Mouse (Mus musculus) R1 (cell line): ENCODE data around the gene Ntm.

Experiments used
- DNase-seq: peaks from one replicate; pipeline ENCODE4 v3.0.0-alpha.2; 2018; ENCODE audit warnings: low read depth, low spot score

The Ntm gene

DNA sequence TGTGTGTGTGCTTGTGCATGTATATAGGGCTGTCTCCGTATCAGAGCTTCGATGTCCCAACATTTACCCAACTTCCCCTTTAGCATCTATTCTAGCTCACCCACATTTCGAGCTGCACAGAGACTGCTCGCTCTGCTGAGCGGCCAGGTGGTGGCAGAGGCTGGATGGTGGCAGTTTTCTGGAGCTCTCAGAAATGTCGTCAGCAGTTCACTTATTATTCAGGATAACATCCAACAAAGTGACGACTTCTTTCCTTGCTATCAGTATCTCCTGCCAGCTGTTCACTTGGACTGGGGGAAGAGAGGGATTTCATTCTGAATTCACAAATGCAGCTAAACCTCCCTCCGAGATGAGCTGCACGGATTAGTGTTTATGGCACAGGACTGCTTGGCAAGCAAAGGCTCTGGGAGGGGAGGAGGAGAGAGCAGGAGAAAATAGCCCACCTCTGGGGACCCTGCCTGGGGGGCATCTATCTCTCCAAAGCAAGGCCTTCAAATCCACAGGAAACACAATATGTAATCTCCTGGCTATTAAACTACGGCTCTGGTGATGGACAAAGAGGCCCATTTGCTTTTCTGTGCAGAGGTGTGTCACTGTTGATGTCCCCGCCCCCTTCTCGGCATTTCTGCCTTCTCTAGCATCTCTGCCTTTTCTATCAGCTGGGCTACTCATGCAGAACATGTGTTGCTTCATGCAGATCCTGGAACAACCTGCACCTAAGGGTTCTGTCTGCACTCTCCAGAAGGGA is 159.8 kb downstream of the Ntm start:
- no peak for DNase-seq

DNA sequence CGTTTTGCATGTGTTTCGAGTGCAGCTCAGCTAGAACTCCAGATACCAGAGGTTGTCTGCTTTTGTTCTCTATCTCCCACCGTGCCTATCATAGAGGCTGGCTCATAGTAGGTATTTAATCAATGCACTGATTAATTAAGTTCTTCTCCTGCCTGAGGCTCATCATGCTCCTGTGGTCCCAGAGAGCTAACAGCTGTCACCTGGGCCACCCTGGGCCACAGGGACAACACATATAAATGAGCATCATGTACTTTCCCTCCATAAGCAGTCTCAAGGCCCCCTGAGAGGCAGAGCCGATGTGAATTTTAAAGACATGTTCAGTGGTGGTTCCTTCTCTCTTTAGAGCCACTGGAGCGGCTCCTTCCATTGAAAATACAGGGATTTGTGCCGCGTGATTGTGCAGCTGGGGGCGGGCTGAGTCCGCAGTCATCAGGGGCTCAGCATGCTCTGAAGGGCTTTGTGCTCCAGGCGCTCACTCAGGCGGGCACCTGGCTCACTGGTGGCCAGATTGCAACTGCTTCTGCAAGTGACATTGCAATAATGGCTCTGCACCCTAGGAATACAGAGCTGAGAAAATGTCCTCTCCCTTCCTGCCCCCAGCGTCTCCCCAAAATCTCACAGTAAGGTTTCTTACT is 160.8 kb downstream of the Ntm start:
- no peak for DNase-seq

DNA sequence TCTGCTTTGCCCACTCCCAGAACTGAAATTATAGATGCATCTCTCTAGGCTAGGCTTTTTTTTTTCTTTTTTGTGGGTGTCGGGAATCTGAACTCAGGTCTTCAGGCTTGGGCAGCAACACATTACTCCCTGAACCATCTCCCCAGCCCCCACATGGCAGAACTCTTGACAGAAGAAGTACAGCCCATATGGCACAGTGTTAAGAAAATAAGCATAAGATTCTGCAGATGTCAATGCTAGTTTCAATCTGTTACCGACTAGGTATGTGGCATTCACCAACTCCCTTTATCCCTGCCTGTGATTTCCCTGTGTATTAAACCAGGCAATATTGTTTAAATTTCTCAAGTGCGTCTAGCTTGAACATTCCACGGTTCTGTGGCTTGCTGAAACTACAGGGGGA is 166.7 kb downstream of the Ntm start:
- DNase-seq: no peak

DNA sequence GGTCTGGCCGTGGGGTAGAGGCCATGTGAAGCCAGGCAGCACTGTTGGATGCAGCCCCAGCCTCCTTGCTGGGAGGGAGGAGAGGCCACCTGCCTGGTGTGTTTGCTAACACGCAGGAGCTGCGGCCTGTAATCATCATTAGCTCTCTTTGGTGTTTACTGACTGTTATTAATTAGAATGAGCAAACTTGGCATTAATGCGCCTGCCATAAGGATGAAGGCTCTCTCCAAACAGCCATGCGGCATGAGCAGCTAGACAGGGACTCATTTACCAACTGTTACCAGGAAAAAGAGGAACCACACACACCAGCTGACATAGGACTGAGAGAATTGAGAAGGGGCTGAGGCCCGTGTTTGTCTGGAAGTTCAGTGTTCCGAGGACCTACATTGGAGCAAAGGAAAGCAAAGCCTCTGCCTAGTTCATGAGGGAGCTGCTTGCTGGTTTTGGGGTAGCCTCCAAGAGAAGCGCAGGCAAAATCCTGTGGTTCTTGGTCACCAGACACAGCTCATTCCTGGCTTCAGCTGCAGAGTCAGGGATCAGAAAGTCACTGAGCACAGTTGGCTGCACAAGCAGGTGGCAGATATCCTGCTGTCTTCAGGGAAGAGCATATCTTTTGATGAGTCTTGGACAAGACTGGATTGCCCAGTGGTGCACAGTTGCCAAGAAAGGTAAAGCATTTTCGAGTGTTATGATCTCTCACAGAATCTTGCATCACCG is 171.6 kb downstream of the Ntm start:
- DNase-seq: no peak

DNA sequence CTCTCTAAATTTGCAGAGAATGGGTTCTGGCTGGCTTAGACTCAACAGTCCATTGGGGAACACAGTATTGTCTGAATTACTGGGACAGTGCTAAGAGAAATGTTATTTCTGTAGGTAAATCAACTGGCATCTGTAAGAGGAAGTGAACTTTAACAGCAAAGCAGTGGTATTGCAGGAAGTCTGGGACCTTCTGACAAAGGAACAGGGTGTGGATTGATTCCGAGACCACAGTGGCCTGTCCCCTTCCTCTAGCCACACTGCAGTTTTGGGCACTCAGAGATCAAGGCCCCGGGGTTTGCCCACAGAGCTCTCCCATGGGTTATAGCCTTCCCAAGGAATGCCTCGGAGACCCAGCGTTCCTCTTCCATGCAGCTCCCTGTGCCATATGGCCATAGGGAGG is 172.9 kb downstream of the Ntm start:
- no peak for DNase-seq

DNA sequence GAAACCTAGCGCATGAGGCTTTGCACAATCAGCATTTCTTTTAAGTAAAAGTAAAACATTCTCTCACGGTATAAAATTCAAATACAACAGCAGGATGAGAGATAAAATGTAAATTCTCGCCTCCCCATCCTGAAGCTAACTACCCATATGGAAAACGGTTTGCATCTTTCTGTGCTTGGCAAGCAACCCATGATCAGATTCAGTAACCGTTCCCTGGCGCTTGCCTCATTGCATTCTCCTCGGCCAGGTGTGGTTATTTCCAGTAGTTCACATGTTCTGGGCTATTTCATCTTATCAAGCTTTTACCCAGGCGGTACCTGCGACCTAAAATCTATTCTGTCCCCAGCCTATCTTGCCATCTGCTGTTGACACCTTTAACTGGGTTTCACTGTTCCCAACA is 174.1 kb downstream of the Ntm start:
- DNase-seq: no peak

DNA sequence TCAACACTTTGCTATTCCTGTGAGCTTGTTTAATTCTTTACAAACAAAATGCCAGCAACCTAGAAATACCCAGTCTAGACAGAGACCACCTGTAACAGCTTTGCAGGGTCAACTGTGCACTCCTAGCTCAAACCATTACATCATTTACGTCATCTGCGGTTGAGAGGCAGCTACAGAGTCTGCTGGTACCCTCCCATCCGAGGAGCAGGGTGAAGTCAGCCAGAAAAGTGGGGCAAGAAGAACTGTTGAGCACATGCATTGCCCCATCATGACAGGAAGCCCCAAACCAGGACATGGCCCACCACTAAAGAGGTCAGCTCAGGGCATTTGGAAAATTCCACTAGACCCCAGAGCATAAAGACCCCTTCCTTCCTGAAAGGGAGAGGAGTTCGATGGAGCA is 175.5 kb downstream of the Ntm start:
- DNase-seq: no peak

DNA sequence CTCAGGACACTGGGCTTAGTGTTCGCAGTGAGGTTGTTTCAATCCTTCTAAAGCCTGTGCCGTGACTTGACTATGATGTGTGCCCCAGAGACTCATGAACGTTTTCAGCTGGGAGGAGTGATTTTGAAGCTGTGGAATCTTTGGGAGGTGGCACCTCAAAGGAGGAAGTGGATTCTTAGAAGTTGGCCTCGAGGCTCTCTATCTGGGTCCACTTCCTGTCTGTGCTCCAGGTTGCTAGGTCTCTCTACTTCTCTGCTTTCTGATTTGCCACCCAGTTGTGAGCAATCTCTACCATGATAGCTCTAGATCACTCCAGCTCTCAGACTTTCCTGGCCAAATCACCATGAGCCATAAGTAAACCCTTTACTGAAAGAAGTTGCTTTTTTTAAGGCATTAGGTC is 180.2 kb downstream of the Ntm start:
- no peak for DNase-seq

DNA sequence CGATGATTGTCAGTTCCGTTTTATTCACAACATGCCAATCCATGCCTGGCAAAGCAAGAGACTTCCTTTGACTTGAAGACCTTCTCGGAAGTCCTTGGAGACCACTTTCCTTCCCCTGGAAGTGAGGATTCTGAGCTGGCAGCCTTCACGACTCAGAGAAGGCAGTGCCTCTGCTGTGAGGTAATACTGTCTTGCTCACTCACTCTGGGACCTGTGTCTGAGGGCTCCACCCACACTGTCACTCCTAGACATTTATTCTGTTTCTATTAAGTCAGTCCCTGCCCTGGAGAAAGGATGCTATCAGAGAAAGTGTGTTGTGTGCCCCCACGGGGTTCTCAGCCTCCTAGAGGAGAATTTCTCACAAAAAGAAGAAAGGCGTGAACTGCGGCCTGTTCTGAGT is 183.2 kb downstream of the Ntm start:
- DNase-seq: no peak

DNA sequence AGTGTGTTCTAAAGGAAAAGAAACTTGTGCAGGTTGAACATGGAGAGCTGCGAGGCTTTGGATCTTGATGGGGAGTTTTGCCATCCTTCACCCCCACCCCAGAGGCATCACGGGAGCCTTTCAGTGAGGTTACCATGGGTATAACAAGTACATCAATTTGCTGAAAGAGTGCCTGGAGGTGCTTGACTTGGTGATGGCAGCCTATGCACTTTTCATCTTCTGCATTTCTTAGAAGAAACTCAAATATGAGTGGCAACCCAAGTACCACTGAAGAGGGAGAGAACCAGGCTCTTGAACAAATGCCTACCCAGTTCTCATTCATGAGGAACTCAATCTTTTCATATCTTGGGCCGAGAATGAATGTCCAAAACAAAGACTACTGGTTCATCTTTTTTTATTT is 186.0 kb downstream of the Ntm start:
- no peak for DNase-seq

DNA sequence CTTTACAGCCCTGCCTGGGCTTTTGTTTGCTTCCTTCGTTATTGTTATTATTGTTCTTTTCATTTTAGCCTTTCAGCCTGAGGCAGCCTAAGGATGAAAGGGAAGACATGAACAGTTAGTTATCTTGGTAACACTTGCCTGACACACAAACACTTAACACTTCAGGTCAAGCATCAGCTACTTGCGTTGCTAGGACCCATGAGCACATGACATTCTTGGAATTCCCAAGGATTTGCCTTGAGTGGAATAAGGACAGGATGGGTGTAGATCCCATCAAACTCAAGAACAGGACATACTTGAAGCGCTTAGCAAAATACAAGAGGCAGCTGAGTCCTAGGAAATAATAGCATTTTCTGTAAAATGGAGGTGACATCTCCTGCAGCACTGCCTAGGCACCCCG is 186.4 kb downstream of the Ntm start:
- DNase-seq: peak; percentile 10

DNA sequence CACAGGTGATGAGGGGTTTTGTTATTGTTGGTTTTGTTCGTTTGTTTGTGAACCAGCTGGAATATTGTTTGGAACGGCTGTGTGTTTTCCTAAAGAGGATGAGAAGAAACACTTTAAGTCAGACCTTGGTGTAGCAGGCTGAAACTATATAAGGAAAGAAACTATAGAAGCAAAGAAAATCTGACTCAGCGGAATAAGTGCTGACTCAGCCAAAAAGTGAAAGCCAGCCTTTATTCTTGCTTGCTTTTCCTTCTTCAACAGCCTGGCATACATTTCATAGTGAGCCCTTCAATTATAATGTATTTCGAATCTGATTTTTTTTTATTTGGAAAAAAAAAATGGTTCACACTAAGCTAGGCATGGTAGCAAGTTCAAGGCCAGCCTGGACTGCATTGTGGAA is 186.9 kb downstream of the Ntm start:
- no peak for DNase-seq

DNA sequence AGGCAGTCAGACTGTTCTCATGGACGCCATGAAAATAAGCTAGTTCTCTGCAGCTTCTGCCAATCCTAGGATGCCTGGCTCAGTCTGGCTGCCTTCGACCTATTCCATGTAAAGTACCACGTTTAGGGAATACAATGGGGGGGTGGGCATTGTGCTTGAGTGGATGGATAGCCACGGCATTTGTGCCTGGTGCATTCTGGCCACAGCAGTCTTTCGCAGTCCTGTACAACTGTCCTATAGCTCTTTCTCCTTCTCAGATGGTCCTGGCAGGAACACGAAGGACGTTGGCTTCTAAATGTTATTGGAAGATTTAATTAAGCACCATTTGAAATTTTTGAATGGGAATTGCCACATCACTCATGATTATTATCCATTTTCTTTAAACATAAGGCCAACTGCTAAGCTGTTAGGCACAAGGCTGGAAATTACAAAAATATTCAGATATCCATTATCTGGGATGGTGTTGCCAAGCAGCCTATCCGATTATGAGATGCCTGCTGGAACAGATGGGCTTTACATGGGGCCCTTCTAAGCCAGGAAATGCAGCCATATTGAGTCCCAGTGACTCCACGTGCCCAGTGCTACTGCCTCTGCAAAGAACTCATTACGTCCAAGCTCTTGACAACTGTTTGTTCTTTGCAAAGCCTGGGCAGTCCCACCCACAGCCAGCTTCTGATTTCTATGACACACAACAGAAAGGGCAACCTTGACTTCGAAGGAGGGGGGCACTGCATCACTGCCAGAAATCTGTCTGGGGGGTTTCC is 190.1 kb downstream of the Ntm start:
- DNase-seq: no peak

DNA sequence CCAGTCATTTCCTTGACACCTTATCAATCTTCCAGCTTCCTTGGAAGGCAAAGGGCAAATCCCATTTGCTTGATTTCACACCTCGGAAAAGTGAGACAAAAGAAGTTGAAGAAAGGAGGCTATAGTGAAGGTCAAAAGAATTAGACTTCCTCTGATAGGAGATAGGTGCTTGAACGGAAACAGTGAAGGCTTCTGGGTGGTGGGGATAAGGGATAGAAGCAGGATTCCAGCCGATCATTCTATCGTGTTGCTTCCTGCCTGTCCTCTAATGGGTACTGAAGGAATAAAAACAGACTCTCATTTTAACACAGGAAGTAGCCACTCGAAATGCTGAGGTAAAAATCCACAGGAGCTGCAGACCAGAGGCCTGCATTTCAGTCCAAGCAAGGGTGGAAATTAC is 191.1 kb downstream of the Ntm start:
- no peak for DNase-seq

DNA sequence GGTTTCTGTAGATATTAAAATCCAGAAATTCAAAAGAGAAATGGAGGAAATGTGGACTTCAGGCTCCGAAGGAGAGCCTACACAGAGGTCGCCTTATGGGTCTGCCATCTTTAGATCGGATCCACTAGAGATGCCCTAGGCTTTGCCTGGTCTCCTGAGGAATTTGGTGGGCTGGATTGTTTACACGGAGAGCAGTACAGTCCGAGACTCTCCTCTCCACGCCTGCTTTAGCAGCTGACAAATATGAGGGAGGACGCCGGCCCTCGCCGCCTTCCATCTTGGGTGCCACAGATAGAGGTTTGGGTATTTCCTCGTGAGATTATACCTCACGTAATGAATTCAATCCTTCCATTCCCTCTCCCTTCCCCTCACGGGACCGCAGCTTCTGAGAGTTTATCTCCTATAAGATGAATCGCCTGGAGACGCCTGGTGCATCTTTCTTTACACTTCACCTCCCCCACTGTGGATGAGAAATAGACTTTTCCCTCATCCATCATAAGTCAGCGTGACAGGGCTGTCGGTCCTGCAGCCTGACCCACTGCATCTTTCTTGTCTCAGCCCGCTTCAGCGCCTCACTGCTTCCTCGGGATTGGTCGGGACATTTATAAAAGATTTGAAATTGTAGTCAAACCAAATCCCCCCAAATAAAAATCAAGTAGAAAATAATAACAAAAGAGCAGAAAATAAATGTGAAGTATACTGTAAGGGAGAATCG is 191.7 kb downstream of the Ntm start:
- no peak for DNase-seq

DNA sequence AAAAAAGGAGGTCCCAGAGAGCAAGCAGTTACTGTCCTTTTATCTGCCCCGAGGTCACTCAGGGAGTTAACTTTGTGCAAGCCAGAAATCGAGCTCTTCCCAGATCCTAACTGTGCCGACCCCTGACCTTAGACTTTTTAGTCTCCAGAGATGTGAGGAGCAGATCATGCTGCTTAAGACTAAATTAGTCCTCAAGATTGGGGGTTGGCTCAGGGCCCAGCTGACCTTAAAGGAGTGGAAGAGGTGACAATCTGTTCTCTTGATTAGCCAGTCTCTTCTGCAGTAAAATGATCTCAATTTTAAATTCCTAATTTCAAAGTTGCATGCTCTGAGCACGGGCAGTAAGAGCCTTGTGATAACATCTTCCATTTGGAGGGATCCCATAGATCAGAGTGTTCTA is 193.6 kb downstream of the Ntm start:
- DNase-seq: no peak

DNA sequence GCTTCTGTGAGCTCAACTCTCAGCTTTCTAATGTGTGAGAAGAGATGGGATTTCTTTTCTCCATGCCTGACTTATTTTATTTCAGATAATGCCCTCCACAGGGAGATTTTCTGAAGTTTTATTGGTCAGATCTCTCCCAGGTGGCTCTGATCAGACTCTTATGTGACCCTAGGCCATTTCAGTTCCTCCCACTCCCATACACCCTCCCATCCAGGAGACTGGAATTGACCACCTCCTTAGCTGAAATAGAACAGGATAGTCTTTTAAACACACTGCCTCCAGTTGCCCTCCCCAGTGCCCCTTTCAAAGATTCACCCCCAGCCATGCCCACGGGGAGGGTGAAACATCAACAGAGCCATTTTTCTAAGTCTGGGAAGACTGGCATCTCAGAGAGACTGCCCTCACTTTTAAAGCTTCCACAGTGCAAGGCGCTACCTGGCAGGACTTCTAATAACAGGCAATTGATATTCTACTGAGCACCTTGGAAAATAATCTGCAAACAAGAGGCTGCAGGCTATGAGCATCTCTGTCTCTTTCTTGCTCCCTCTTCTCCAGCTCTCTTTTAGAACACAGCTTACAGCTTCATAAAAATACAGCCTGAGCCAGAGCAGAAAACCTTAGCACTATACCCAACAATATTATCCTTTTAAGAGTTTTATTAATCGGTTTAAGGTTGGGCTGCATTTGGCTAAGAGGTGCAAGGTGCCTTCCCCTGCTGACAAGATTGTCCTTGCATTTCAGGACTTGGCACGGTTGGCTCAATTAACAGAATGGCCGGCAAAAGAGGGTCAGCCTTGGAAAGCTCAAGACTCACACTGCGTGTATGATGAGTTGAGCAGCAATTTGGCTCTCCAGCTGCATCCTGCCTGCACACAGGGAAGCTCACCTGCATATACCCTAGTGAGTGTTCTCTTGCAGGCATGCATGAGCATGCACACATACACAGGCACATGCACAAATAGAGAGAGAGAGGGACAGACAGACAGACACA is 196.7 kb downstream of the Ntm start:
- no peak for DNase-seq

DNA sequence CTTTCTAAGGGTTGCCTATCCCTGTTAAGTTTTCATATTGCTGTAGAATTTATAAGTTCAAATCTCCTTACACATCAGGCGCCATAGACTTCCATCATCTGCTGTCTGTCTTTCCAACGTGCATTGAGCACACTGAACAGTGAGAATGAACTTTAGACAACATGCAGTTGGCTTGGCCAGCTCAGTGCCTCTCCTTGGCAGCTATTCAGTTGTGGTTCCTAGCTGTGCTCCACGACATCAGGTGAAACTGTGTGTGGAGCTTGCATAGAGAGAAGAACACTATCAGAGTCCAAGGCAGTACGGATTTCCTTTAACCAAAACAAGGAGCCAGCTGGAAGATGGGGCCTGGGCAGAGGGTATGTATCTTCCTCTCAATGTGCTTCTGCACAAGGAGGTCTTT is 199.6 kb downstream of the Ntm start:
- no peak for DNase-seq

DNA sequence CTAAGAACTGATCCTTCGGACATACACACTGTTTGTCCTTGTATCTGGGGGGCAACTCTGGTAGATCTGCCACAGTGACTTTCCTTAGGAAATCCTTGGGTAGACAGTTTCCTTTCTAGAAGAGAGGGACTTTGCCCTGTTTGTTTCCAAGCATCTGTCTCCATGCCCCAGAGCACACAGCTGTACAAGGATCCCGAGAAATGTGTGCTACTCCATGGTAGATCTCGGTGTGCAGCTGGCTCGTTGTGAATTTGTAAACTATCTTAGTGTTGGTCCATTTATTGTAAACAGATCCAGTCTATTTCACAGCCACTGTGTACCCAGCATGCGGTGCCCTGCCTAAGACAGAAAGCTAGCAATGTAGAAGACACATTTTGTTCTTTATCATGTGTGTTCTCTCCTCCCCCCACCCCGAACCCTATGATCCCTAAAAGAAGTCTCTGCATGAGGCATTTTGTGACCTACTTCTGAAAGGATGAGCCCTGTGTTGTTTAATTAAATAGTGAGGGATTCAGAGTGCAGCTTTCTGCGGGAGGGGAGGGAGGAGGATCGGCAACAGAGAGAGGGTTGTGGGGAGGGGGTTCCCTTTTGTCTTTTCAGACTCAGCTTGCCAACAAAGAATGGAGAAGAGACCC is 200.9 kb downstream of the Ntm start:
- DNase-seq: no peak

DNA sequence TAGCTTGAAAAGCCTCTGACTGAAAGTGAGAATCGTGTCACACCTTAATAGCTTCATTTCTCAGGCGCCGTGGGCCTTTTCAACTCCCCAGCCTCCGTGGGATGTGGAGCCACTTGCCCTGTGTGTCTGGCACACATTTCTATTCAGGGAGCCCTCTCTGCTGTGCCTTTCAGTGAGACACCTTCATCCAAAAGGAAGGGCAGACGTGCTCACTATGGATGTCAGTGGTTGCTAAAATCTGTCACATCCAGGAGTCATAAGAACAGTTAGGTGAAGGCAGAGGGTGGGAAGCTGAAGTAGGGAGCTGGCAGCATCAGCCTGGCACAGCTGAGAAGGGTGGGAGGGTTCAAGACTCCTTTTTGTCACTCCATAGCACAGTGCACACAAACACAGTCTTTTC is 201.4 kb downstream of the Ntm start:
- DNase-seq: no peak
